Mouse (Mus musculus) cerebellum, adult 11 months (tissue): ENCODE data around the gene Ifna2.

ENCODE experiments used
- DNase-seq: peaks from one replicate; pipeline ENCODE4 v3.0.0; 2022

Gene Ifna2

GRCm38 (mm10) chr4:88683812-88684211 is at the start of gene Ifna2:
TSS of gene Ifna2 (minus strand) at chr4:88683912.
- no peak for DNase-seq

GRCm38 (mm10) chr4:88727324-88727723 is 43.6 kb upstream of the Ifna2 start:
- no peak for DNase-seq

GRCm38 (mm10) chr4:88726727-88727126 is 43.0 kb upstream of the Ifna2 start:
- DNase-seq: no peak

- no peak for DNase-seq
These were observed 39.9 kb upstream of the Ifna2 start for GRCm38 (mm10) chr4:88723497-88724090.

- DNase-seq: peak; percentile 90
These were observed 38.3 kb upstream of the Ifna2 start, which contains the start of the genes Gm26566 and Klhl9 for GRCm38 (mm10) chr4:88721791-88722721. TSS of gene Gm26566 (plus strand) at chr4:88721805. TSS of gene Klhl9 (minus strand) at chr4:88722465.

- DNase-seq: no peak
These were observed 35.0 kb upstream of the Ifna2 start for GRCm38 (mm10) chr4:88718715-88719114.

GRCm38 (mm10) chr4:88715059-88715458 is 31.3 kb upstream of the Ifna2 start:
- no peak for DNase-seq

- no peak for DNase-seq
These were observed 30.6 kb upstream of the Ifna2 start for GRCm38 (mm10) chr4:88714281-88714680.

- no peak for DNase-seq
These were observed 23.6 kb upstream of the Ifna2 start for GRCm38 (mm10) chr4:88707128-88707826.

- no peak for DNase-seq
These were observed 22.2 kb upstream of the Ifna2 start for GRCm38 (mm10) chr4:88705924-88706323.

GRCm38 (mm10) chr4:88699301-88699700 is 15.6 kb upstream of the Ifna2 start:
- DNase-seq: no peak

GRCm38 (mm10) chr4:88698781-88699180 is 15.1 kb upstream of the Ifna2 start:
- no peak for DNase-seq

- no peak for DNase-seq
These were observed 14.0 kb upstream of the Ifna2 start for GRCm38 (mm10) chr4:88697753-88698152.

- no peak for DNase-seq
These were observed 13.4 kb upstream of the Ifna2 start for GRCm38 (mm10) chr4:88697108-88697507.

- DNase-seq: peak; percentile 55
These were observed 12.6 kb upstream of the Ifna2 start for GRCm38 (mm10) chr4:88696237-88696884.

- no peak for DNase-seq
These were observed 9.7 kb upstream of the Ifna2 start for GRCm38 (mm10) chr4:88693392-88693791.

- no peak for DNase-seq
These were observed 8.8 kb upstream of the Ifna2 start for GRCm38 (mm10) chr4:88692537-88692936.

- DNase-seq: no peak
These were observed 7.5 kb upstream of the Ifna2 start, which contains the start of gene Ifnab for GRCm38 (mm10) chr4:88691259-88691658. TSS of gene Ifnab (minus strand) at chr4:88691359.

- no peak for DNase-seq
These were observed 2.4 kb downstream of the Ifna2 start for GRCm38 (mm10) chr4:88681353-88681752.

- DNase-seq: no peak
These were observed 3.4 kb downstream of the Ifna2 start for GRCm38 (mm10) chr4:88680362-88680761.

- DNase-seq: no peak
These were observed 6.9 kb downstream of the Ifna2 start, which contains the start of gene Ifna16 for GRCm38 (mm10) chr4:88676824-88677223. TSS of gene Ifna16 (minus strand) at chr4:88676924.

GRCm38 (mm10) chr4:88655461-88655860 is 28.3 kb downstream of the Ifna2 start:
- DNase-seq: no peak

GRCm38 (mm10) chr4:88653644-88654043 is 30.1 kb downstream of the Ifna2 start:
- DNase-seq: no peak
